Mouse (Mus musculus) kidney, postnatal 0 days (tissue): ENCODE measurements around the gene Grap2. TPM values are rescaled to one million over a fixed set of nuclear protein-coding genes. Genes with fewer than 3 reads are reported as not detected.

Experiments used
- ATAC-seq: fragments of 200-750 bp; cut with Nextera tagmentation; replicated peaks from 2 replicates; pipeline ENCODE4 v1.8.0; 2017; ENCODE audit warnings: low read depth, moderate number of reproducible peaks, moderate TSS enrichment, moderate library complexity; ENCODE audit not compliant: low FRiP score
- DNase-seq: peaks from one replicate; pipeline ENCODE4 v3.0.0-alpha.2; 2016; ENCODE audit warnings: low spot score
- H3K27ac ChIP-seq: fragments of 300-500 bp; sonication (generic); 2 replicates; pipeline ENCODE4 v1.5.1; 2014; ENCODE audit warnings: mild to moderate bottlenecking
- H3K27me3 ChIP-seq: fragments of 300-500 bp; sonication (generic); 2 replicates; pipeline ENCODE4 v1.6.1; 2014; ENCODE audit warnings: low read length, mixed read lengths; ENCODE audit not compliant: insufficient read depth
- H3K36me3 ChIP-seq: fragments of 300-500 bp; sonication (generic); 2 replicates; pipeline ENCODE4 v1.6.1; 2014; ENCODE audit warnings: low read length, mixed read lengths; ENCODE audit not compliant: insufficient read depth
- H3K4me1 ChIP-seq: fragments of 300-500 bp; sonication (generic); replicated peaks from 2 replicates; pipeline ENCODE4 v1.6.1; 2014; ENCODE audit warnings: antibody characterized with exemption, low read length, mixed read lengths; ENCODE audit not compliant: insufficient read depth
- H3K4me2 ChIP-seq: fragments of 300-500 bp; sonication (generic); 2 replicates; pipeline ENCODE4 v1.6.1; 2014; ENCODE audit warnings: mild to moderate bottlenecking, low read length, moderate library complexity, mixed read lengths
- H3K4me3 ChIP-seq: fragments of 300-500 bp; sonication (generic); replicated peaks from 2 replicates; pipeline ENCODE4 v1.5.1; 2014; ENCODE audit warnings: low read depth, low read length
- H3K9ac ChIP-seq: fragments of 300-500 bp; sonication (generic); 2 replicates; pipeline ENCODE4 v1.6.1; 2014; ENCODE audit warnings: low read depth, low read length
- H3K9me3 ChIP-seq: fragments of 300-500 bp; sonication (generic); replicated peaks from 2 replicates; pipeline ENCODE4 v1.6.1; 2016; ENCODE audit warnings: low read length, inconsistent platforms, mixed read lengths
- CTCF ChIP-seq: IDR thresholded peaks from 2 replicates; pipeline ENCODE4 v1.5.1; 2016; ENCODE audit warnings: antibody characterized with exemption, low read depth, mild to moderate bottlenecking, moderate library complexity
- WGBS: fragments of 180-500 bp; shearing (Covaris S2); extraction: QIAGEN DNeasy Blood & Tissue Kit; methylation state at CpG from one replicate; pipeline ENCODE4 v1.1.7; 2014; 5-methylcytosine and 5-hydroxymethylcytosine counted together
- polyA plus RNA-seq: library from polyadenylated mRNA; unstranded; fragments of >200 nt; fragmentation: Nextera tagmentation; extraction: Ambion mirVana; gene quantifications from 2 replicates; pipeline ENCODE4 v1.2.1, GENCODE M21; 2015

The Grap2 gene
- polyA plus RNA-seq, 1 experiment from 2014 or later: 0.09 TPM

DNA sequence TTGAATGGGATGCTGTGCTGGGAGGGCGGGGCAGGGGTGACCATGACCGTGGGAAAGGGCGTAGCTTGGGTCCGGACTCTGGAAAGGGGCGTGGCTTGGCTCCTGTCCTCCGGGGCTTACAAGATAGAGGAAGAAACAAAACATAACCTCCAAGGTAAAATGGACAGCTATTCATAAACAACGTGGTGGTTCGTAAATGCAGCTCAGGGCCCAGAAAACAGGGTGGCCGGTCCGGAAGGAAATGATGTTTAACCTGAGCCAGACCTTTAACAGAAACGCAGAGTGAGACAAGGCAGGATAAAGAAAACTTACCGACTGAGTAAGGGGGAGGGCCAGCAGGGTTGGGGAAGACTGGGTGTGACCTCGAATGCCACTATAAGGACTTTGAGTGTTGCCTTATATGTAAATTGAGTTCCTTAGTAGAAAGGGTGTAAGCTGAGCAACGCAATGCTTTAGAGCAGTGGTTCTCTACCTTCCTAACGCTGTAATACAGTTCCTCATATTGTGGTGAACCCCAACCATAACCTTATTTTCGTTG lies 26.9 kb downstream of the Grap2 start:
- peak; percentile 52 for DNase-seq
- Histone ChIP-seq H3K4me3 (no peak overlapping the region), H3K27me3 (no peaks in the 10 kb centered on the region), H3K36me3 (no peaks in the 10 kb centered on the region), H3K9ac (no peak overlapping the region), H3K4me2 (peak overlapping the region; percentile 43), H3K27ac (no peak overlapping the region), H3K4me1 (0 out of 2 replicates have a peak, but pooled peaks cover 5% of the 10 kb centered on the region), H3K9me3 (no peaks in the 10 kb centered on the region)
- no peak for TF ChIP-seq CTCF
- WGBS: 36% methylated on average over 16 of the region's 16 CpGs
- no peak for ATAC-seq

- Histone ChIP-seq H3K4me2 (no peak overlapping the region), H3K4me1 (0 out of 2 replicates have a peak, but pooled peaks cover 5% of the 10 kb centered on the region), H3K36me3 (no peaks in the 10 kb centered on the region), H3K9ac (no peak overlapping the region), H3K4me3 (no peak overlapping the region), H3K27me3 (no peaks in the 10 kb centered on the region), H3K9me3 (no peaks in the 10 kb centered on the region), H3K27ac (no peak overlapping the region)
- ATAC-seq (no peak), DNase-seq (no peak)
- 69% methylated on average over 4 of the region's 4 CpGs for WGBS
- no peak for TF ChIP-seq CTCF
Measured at GRCm38 (mm10) chr15:80599843-80600242, 27.4 kb downstream of the Grap2 start.

- Histone ChIP-seq H3K4me1 (0 out of 2 replicates have a peak, but pooled peaks cover 5% of the 10 kb centered on the region), H3K27ac (no peak overlapping the region), H3K36me3 (no peaks in the 10 kb centered on the region), H3K9me3 (no peaks in the 10 kb centered on the region), H3K4me2 (no peak overlapping the region), H3K9ac (no peak overlapping the region), H3K27me3 (no peaks in the 10 kb centered on the region), H3K4me3 (no peak overlapping the region)
- 73% methylated on average over 7 of the region's 7 CpGs for WGBS
- no peak for TF ChIP-seq CTCF
- no peak for ATAC-seq
- no peak for DNase-seq
Measured at GRCm38 (mm10) chr15:80601456-80601855, 29.1 kb downstream of the Grap2 start.

GRCm38 (mm10) chr15:80602487-80602886 lies 30.1 kb downstream of the Grap2 start:
- Histone ChIP-seq H3K4me3 (no peak overlapping the region), H3K4me2 (no peak overlapping the region), H3K9me3 (no peaks in the 10 kb centered on the region), H3K4me1 (0 out of 2 replicates have a peak, but pooled peaks cover 5% of the 10 kb centered on the region), H3K27me3 (no peaks in the 10 kb centered on the region), H3K36me3 (no peaks in the 10 kb centered on the region), H3K9ac (no peak overlapping the region), H3K27ac (no peak overlapping the region)
- TF ChIP-seq CTCF: no peak
- 58% methylated on average over 7 of the region's 7 CpGs for WGBS
- no peak for ATAC-seq
- no peak for DNase-seq

- H3K36me3 ChIP-seq: no peaks in the 10 kb centered on the region
- no peak for TF ChIP-seq CTCF
- no peaks in the 10 kb centered on the region for H3K27me3 ChIP-seq
- no peak overlapping the region for H3K27ac ChIP-seq
- DNase-seq (no peak), ATAC-seq (no peak)
- H3K9ac ChIP-seq: no peak overlapping the region
- H3K4me3 ChIP-seq: no peak overlapping the region
- WGBS: 89% methylated on average over 6 of the region's 6 CpGs
- H3K4me2 ChIP-seq: no peak overlapping the region
- no peaks in the 10 kb centered on the region for H3K4me1 ChIP-seq
- H3K9me3 ChIP-seq: no peaks in the 10 kb centered on the region
Measured at GRCm38 (mm10) chr15:80604026-80604425, 31.6 kb downstream of the Grap2 start.

GRCm38 (mm10) chr15:80607970-80608369 lies 35.6 kb downstream of the Grap2 start:
- Histone ChIP-seq H3K27ac (no peak overlapping the region), H3K27me3 (no peaks in the 10 kb centered on the region), H3K4me3 (no peak overlapping the region), H3K36me3 (no peaks in the 10 kb centered on the region), H3K4me2 (no peak overlapping the region), H3K9ac (no peak overlapping the region), H3K4me1 (no peaks in the 10 kb centered on the region; the same call in 1 of the 2 replicates), H3K9me3 (no peaks in the 10 kb centered on the region)
- no peak for DNase-seq
- TF ChIP-seq CTCF: no peak
- WGBS: 78% methylated on average over 3 of the region's 3 CpGs
- no peak for ATAC-seq

DNA sequence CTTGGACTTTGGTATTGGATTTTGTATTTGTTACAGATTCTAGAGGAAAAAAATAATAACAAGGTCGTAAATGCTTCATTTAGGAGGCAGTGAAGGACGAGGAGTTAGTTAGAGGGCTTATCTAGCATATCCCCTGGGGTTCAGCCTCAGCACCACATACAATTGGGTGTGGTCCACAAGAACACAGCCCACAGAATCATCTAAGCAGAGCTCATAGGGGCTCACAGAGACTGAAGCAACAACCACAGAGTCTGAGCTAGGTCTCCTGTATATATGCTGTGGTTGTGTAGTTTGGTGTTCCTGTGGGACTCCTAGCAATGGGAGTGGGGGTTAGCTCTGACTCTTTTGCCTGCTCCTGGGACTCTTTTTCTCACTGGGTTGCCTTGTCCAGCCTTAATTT lies 37.9 kb downstream of the Grap2 start:
- H3K36me3 ChIP-seq: no peaks in the 10 kb centered on the region
- H3K4me2 ChIP-seq: no peak overlapping the region
- no peaks in the 10 kb centered on the region for H3K9me3 ChIP-seq
- 56% methylated on average over 2 of the region's 2 CpGs for WGBS
- DNase-seq: no peak
- no peaks in the 10 kb centered on the region for H3K27me3 ChIP-seq
- ATAC-seq: no peak
- H3K9ac ChIP-seq: no peak overlapping the region
- no peak overlapping the region for H3K27ac ChIP-seq
- peaks cover 7% of the 10 kb centered on the region; the same call in 1 of the 2 replicates for H3K4me1 ChIP-seq
- no peak for TF ChIP-seq CTCF
- H3K4me3 ChIP-seq: no peak overlapping the region
